Mouse (Mus musculus): ENCODE data around the gene Sfxn2. TPM values are rescaled to one million over a fixed set of nuclear protein-coding genes. Genes with fewer than 3 reads are reported as not detected.
A peak's percentile ranks its signal among the peaks of the same experiment; 100 is the strongest.

Sfxn2 gene
- polyA plus RNA-seq, 1 experiment from 2014 or later = 5.2 TPM

GRCm38 (mm10) chr19:46532031-46532688, 41.0 kb upstream of the Sfxn2 start:
- Histone ChIP-seq H3K27ac (ENCODE audit: low read depth, low read length) (peak overlapping the region; percentile 89), H3K4me1 (replicated peaks; ENCODE audit: control insufficient read depth, insufficient read depth, low read length) (peaks cover 11% of the 10 kb centered on the region), H3K9me3 (ENCODE audit: control insufficient read depth) (no peaks in the 10 kb centered on the region), H3K9ac (ENCODE audit: low read depth, low read length) (0 out of 2 replicates have a peak overlapping the region, but pooled peaks have one; percentile 2), H3K4me2 (replicated peaks; ENCODE audit: low read depth) (no peak overlapping the region), H3K4me3 (ENCODE audit: low read depth, low read length) (no peak overlapping the region), H3K36me3 (ENCODE audit: control insufficient read depth, insufficient read depth) (peaks cover 3% of the 10 kb centered on the region; the same call in 1 of the 2 replicates), H3K27me3 (replicated peaks; ENCODE audit: control insufficient read depth, insufficient read depth, low read length) (no peaks in the 10 kb centered on the region)
- peak; percentile 32 for TF ChIP-seq CTCF (IDR thresholded peaks at IDR 0.05; ENCODE audit: low read depth)
- WGBS = 16% methylated on average over 10 of the region's 10 CpGs
- peak; percentile 42 for ATAC-seq

- H3K4me2 ChIP-seq (replicated peaks; ENCODE audit: low read depth) = no peak overlapping the region
- no peaks in the 10 kb centered on the region for H3K27me3 ChIP-seq (replicated peaks; ENCODE audit: control insufficient read depth, insufficient read depth, low read length)
- no peaks in the 10 kb centered on the region for H3K9me3 ChIP-seq (ENCODE audit: control insufficient read depth)
- no peak for TF ChIP-seq CTCF (IDR thresholded peaks at IDR 0.05; ENCODE audit: low read depth)
- H3K36me3 ChIP-seq (ENCODE audit: control insufficient read depth, insufficient read depth) = peaks cover 3% of the 10 kb centered on the region; the same call in 1 of the 2 replicates
- H3K4me1 ChIP-seq (replicated peaks; ENCODE audit: control insufficient read depth, insufficient read depth, low read length) = peaks cover 11% of the 10 kb centered on the region
- peak overlapping the region; percentile 89 for H3K27ac ChIP-seq (ENCODE audit: low read depth, low read length)
- ATAC-seq = no peak
- H3K4me3 ChIP-seq (ENCODE audit: low read depth, low read length) = no peak overlapping the region
- 45% methylated on average over 4 of the region's 4 CpGs for WGBS
- no peak overlapping the region for H3K9ac ChIP-seq (ENCODE audit: low read depth, low read length)
Measured at GRCm38 (mm10) chr19:46533066-46533465, 40.1 kb upstream of the Sfxn2 start.

- Histone ChIP-seq H3K4me2 (replicated peaks; ENCODE audit: low read depth) (no peak overlapping the region), H3K27ac (ENCODE audit: low read depth, low read length) (peak overlapping the region; percentile 89), H3K9ac (ENCODE audit: low read depth, low read length) (no peak overlapping the region), H3K4me3 (ENCODE audit: low read depth, low read length) (no peak overlapping the region), H3K4me1 (replicated peaks; ENCODE audit: control insufficient read depth, insufficient read depth, low read length) (peaks cover 11% of the 10 kb centered on the region), H3K36me3 (ENCODE audit: control insufficient read depth, insufficient read depth) (peaks cover 3% of the 10 kb centered on the region; the same call in 1 of the 2 replicates), H3K27me3 (replicated peaks; ENCODE audit: control insufficient read depth, insufficient read depth, low read length) (no peaks in the 10 kb centered on the region), H3K9me3 (ENCODE audit: control insufficient read depth) (no peaks in the 10 kb centered on the region)
- 67% methylated on average over 5 of the region's 5 CpGs for WGBS
- no peak for TF ChIP-seq CTCF (IDR thresholded peaks at IDR 0.05; ENCODE audit: low read depth)
- ATAC-seq = no peak
Measured at GRCm38 (mm10) chr19:46533525-46533924, 39.6 kb upstream of the Sfxn2 start.

- Histone ChIP-seq H3K9ac (ENCODE audit: low read depth, low read length) (no peak overlapping the region), H3K36me3 (ENCODE audit: control insufficient read depth, insufficient read depth) (peaks cover 3% of the 10 kb centered on the region; the same call in 1 of the 2 replicates), H3K27me3 (replicated peaks; ENCODE audit: control insufficient read depth, insufficient read depth, low read length) (no peaks in the 10 kb centered on the region), H3K4me2 (replicated peaks; ENCODE audit: low read depth) (no peak overlapping the region; the same call in 1 of the 2 replicates), H3K27ac (ENCODE audit: low read depth, low read length) (peak overlapping the region; percentile 89), H3K9me3 (ENCODE audit: control insufficient read depth) (no peaks in the 10 kb centered on the region), H3K4me3 (ENCODE audit: low read depth, low read length) (no peak overlapping the region), H3K4me1 (replicated peaks; ENCODE audit: control insufficient read depth, insufficient read depth, low read length) (peaks cover 5% of the 10 kb centered on the region)
- ATAC-seq = peak; percentile 74
- 29% methylated on average over 6 of the region's 6 CpGs for WGBS
- TF ChIP-seq CTCF (IDR thresholded peaks at IDR 0.05; ENCODE audit: low read depth) = no peak
Measured at GRCm38 (mm10) chr19:46534542-46535098, 38.5 kb upstream of the Sfxn2 start.

- no peak overlapping the region for H3K4me2 ChIP-seq (replicated peaks; ENCODE audit: low read depth)
- no peak for ATAC-seq
- H3K27me3 ChIP-seq (replicated peaks; ENCODE audit: control insufficient read depth, insufficient read depth, low read length) = no peaks in the 10 kb centered on the region
- TF ChIP-seq CTCF (IDR thresholded peaks at IDR 0.05; ENCODE audit: low read depth) = no peak
- no peaks in the 10 kb centered on the region for H3K9me3 ChIP-seq (ENCODE audit: control insufficient read depth)
- H3K36me3 ChIP-seq (ENCODE audit: control insufficient read depth, insufficient read depth) = peaks cover 6% of the 10 kb centered on the region; the same call in 1 of the 2 replicates
- H3K4me1 ChIP-seq (replicated peaks; ENCODE audit: control insufficient read depth, insufficient read depth, low read length) = no peaks in the 10 kb centered on the region; the same call in 1 of the 2 replicates
- no peak overlapping the region for H3K27ac ChIP-seq (ENCODE audit: low read depth, low read length)
- H3K4me3 ChIP-seq (ENCODE audit: low read depth, low read length) = no peak overlapping the region
- H3K9ac ChIP-seq (ENCODE audit: low read depth, low read length) = no peak overlapping the region
- 95% methylated on average over 9 of the region's 9 CpGs for WGBS
Measured at GRCm38 (mm10) chr19:46537357-46537756, 35.8 kb upstream of the Sfxn2 start.

DNA sequence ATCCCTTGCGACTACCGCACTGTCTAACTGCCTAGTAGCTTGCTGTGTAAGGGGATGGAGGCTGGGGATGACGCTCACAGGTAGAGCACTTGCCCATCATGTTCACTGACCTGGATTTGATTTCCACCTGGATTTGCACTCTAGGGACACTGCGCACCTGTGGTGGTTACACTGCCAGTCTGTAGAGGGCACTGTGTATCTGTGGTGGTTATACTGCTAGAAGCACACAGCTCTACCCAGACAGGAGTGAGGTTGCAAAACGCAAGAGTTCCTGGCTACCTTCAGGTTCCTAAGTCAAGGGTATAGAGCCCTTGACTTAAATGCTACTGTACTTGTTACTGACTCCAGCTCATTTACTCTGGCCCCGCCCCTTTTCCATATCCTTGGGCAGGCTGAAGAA, 35.0 kb upstream of the Sfxn2 start:
- peak; percentile 64 for ATAC-seq
- H3K9ac ChIP-seq (ENCODE audit: low read depth, low read length) = no peak overlapping the region
- no peaks in the 10 kb centered on the region for H3K27me3 ChIP-seq (replicated peaks; ENCODE audit: control insufficient read depth, insufficient read depth, low read length)
- no peak overlapping the region for H3K27ac ChIP-seq (ENCODE audit: low read depth, low read length)
- H3K36me3 ChIP-seq (ENCODE audit: control insufficient read depth, insufficient read depth) = peaks cover 6% of the 10 kb centered on the region; the same call in 1 of the 2 replicates
- no peaks in the 10 kb centered on the region for H3K4me1 ChIP-seq (replicated peaks; ENCODE audit: control insufficient read depth, insufficient read depth, low read length)
- TF ChIP-seq CTCF (IDR thresholded peaks at IDR 0.05; ENCODE audit: low read depth) = peak; percentile 75
- WGBS = 85% methylated on average over 6 of the region's 6 CpGs
- H3K9me3 ChIP-seq (ENCODE audit: control insufficient read depth) = no peaks in the 10 kb centered on the region
- no peak overlapping the region for H3K4me2 ChIP-seq (replicated peaks; ENCODE audit: low read depth)
- H3K4me3 ChIP-seq (ENCODE audit: low read depth, low read length) = no peak overlapping the region
